Mouse (Mus musculus): ENCODE measurements around the gene Gm10663. TPM values are rescaled to one million over a fixed set of nuclear protein-coding genes. Genes with fewer than 3 reads are reported as not detected.

Gene Gm10663
- polyA plus RNA-seq, 1 experiment: not detected

- no peaks in the 10 kb centered on the region for H3K4me1 ChIP-seq (ENCODE audit: control insufficient read depth, insufficient read depth, low read length)
- no peak for DNase-seq
- no peak overlapping the region for H3K4me3 ChIP-seq (replicated peaks; ENCODE audit: extremely low read depth, low read depth, low read length)
- no peak for TF ChIP-seq CTCF (IDR thresholded peaks at IDR 0.05; ENCODE audit: insufficient read depth, low read length)
- TF ChIP-seq POLR2A (IDR thresholded peaks at IDR 0.05; ENCODE audit: borderline replicate concordance, extremely low read depth, low read depth, low read length): no peak
- 87% methylated on average over 4 of the region's 4 CpGs for WGBS
Observed at GRCm38 (mm10) chr8:65047193-65047592, 27.6 kb upstream of the Gm10663 start.

GRCm38 (mm10) chr8:65047801-65048200, 27.0 kb upstream of the Gm10663 start:
- DNase-seq: no peak
- no peak for TF ChIP-seq POLR2A (IDR thresholded peaks at IDR 0.05; ENCODE audit: borderline replicate concordance, extremely low read depth, low read depth, low read length)
- no peak for TF ChIP-seq CTCF (IDR thresholded peaks at IDR 0.05; ENCODE audit: insufficient read depth, low read length)
- WGBS: 77% methylated on average over 4 of the region's 4 CpGs
- Histone ChIP-seq H3K4me3 (replicated peaks; ENCODE audit: extremely low read depth, low read depth, low read length) (no peak overlapping the region), H3K4me1 (ENCODE audit: control insufficient read depth, insufficient read depth, low read length) (no peaks in the 10 kb centered on the region)

GRCm38 (mm10) chr8:65053554-65053953, 21.3 kb upstream of the Gm10663 start:
- Histone ChIP-seq H3K4me1 (ENCODE audit: control insufficient read depth, insufficient read depth, low read length) (no peaks in the 10 kb centered on the region), H3K4me3 (replicated peaks; ENCODE audit: extremely low read depth, low read depth, low read length) (no peak overlapping the region)
- TF ChIP-seq CTCF (IDR thresholded peaks at IDR 0.05; ENCODE audit: insufficient read depth, low read length) (no peak), POLR2A (IDR thresholded peaks at IDR 0.05; ENCODE audit: borderline replicate concordance, extremely low read depth, low read depth, low read length) (no peak)
- DNase-seq: no peak
- 78% methylated on average over 3 of the region's 3 CpGs for WGBS

DNA sequence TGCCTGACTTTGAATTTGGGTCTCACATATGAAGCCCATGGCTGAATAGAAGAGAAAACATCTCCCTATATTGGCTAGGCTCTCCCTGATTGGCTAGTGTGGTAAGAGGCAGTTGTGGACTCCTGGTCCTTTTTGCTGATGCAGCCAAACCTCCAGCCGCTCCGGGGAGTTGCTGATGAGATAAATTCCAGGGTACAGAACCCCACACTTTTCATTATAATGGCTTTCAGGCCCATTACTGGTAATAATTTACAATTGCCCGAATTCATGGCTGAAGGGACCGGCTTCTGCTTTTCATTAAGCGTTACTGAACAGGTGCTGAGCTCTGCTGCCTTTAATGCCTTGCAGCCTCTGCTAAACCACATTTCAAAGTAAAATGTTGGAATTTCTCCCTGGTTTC, 20.9 kb upstream of the Gm10663 start:
- TF ChIP-seq CTCF (IDR thresholded peaks at IDR 0.05; ENCODE audit: insufficient read depth, low read length): no peak
- Histone ChIP-seq H3K4me1 (ENCODE audit: control insufficient read depth, insufficient read depth, low read length) (no peaks in the 10 kb centered on the region), H3K4me3 (replicated peaks; ENCODE audit: extremely low read depth, low read depth, low read length) (no peak overlapping the region)
- no peak for DNase-seq
- 72% methylated on average over 5 of the region's 5 CpGs for WGBS

DNA sequence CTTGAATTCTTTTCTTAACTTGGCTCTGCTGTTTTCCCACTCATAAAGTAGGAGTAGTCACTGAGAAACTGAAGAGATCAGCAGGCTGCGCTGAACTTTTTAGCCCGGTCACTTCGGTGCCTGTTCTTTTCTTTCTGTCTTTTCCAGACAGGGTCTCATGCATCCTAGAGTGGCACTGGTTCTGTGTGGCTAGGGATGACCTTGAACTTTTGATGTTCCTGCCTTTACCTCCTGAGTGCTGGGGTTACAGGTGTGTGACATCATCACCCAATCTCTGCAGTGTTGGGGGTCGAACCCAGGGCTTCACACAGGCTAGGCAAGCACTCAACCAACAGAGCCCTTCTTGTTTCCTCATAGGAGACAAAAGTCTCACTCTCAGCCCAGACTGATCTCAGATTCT, 18.1 kb upstream of the Gm10663 start:
- TF ChIP-seq POLR2A (IDR thresholded peaks at IDR 0.05; ENCODE audit: borderline replicate concordance, extremely low read depth, low read depth, low read length) (no peak), CTCF (IDR thresholded peaks at IDR 0.05; ENCODE audit: insufficient read depth, low read length) (no peak)
- Histone ChIP-seq H3K4me3 (replicated peaks; ENCODE audit: extremely low read depth, low read depth, low read length) (no peak overlapping the region), H3K4me1 (ENCODE audit: control insufficient read depth, insufficient read depth, low read length) (no peaks in the 10 kb centered on the region)
- 90% methylated on average over 4 of the region's 4 CpGs for WGBS
- no peak for DNase-seq

GRCm38 (mm10) chr8:65062195-65062594, 12.6 kb upstream of the Gm10663 start:
- DNase-seq: no peak
- no peak for TF ChIP-seq CTCF (IDR thresholded peaks at IDR 0.05; ENCODE audit: insufficient read depth, low read length)
- no peak for TF ChIP-seq POLR2A (IDR thresholded peaks at IDR 0.05; ENCODE audit: borderline replicate concordance, extremely low read depth, low read depth, low read length)

GRCm38 (mm10) chr8:65064071-65064470, 10.8 kb upstream of the Gm10663 start:
- H3K4me1 ChIP-seq (ENCODE audit: control insufficient read depth, insufficient read depth, low read length): no peaks in the 10 kb centered on the region
- no peak overlapping the region for H3K4me3 ChIP-seq (replicated peaks; ENCODE audit: extremely low read depth, low read depth, low read length)
- TF ChIP-seq POLR2A (IDR thresholded peaks at IDR 0.05; ENCODE audit: borderline replicate concordance, extremely low read depth, low read depth, low read length) (no peak), CTCF (IDR thresholded peaks at IDR 0.05; ENCODE audit: insufficient read depth, low read length) (no peak)
- DNase-seq: no peak
- 55% methylated on average over 2 of the region's 2 CpGs for WGBS

More at GRCm38 (mm10) chr8:65062195-65062594, 12.6 kb upstream of the Gm10663 start:
- no peaks in the 10 kb centered on the region for H3K4me1 ChIP-seq (ENCODE audit: control insufficient read depth, insufficient read depth, low read length)
- no peak overlapping the region for H3K4me3 ChIP-seq (replicated peaks; ENCODE audit: extremely low read depth, low read depth, low read length)
- WGBS: 82% methylated on average over 4 of the region's 4 CpGs

DNA sequence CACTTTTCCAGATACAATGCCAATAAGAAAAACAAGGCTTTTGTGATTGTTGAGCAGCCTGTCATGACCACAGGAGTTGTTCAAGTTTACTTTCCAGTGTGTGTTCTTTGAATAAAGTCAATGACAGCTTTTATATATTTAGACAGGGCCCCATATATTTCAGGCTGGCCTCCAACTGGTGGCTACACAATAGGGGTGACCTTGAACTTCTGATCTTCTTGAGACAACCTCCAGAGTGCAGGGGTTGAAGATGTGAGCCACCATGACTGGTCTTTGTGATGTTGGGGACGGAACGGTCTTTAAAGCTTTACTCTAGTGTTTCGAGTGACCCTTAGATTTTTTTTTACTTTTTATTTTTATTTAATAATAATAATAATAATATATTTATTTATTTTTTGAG, 9.2 kb upstream of the Gm10663 start:
- DNase-seq: no peak
- WGBS: 93% methylated on average over 3 of the region's 3 CpGs
- TF ChIP-seq CTCF (IDR thresholded peaks at IDR 0.05; ENCODE audit: insufficient read depth, low read length): no peak
- TF ChIP-seq POLR2A (IDR thresholded peaks at IDR 0.05; ENCODE audit: borderline replicate concordance, extremely low read depth, low read depth, low read length): no peak
- Histone ChIP-seq H3K4me1 (ENCODE audit: control insufficient read depth, insufficient read depth, low read length) (no peaks in the 10 kb centered on the region), H3K4me3 (replicated peaks; ENCODE audit: extremely low read depth, low read depth, low read length) (no peak overlapping the region)

- no peak for DNase-seq
- no peak overlapping the region for H3K4me3 ChIP-seq (replicated peaks; ENCODE audit: extremely low read depth, low read depth, low read length)
- H3K4me1 ChIP-seq (ENCODE audit: control insufficient read depth, insufficient read depth, low read length): no peaks in the 10 kb centered on the region
- 93% methylated on average over 4 of the region's 4 CpGs for WGBS
- TF ChIP-seq CTCF (IDR thresholded peaks at IDR 0.05; ENCODE audit: insufficient read depth, low read length) (no peak), POLR2A (IDR thresholded peaks at IDR 0.05; ENCODE audit: borderline replicate concordance, extremely low read depth, low read depth, low read length) (no peak)
Observed at GRCm38 (mm10) chr8:65067031-65067430, 7.8 kb upstream of the Gm10663 start.

DNA sequence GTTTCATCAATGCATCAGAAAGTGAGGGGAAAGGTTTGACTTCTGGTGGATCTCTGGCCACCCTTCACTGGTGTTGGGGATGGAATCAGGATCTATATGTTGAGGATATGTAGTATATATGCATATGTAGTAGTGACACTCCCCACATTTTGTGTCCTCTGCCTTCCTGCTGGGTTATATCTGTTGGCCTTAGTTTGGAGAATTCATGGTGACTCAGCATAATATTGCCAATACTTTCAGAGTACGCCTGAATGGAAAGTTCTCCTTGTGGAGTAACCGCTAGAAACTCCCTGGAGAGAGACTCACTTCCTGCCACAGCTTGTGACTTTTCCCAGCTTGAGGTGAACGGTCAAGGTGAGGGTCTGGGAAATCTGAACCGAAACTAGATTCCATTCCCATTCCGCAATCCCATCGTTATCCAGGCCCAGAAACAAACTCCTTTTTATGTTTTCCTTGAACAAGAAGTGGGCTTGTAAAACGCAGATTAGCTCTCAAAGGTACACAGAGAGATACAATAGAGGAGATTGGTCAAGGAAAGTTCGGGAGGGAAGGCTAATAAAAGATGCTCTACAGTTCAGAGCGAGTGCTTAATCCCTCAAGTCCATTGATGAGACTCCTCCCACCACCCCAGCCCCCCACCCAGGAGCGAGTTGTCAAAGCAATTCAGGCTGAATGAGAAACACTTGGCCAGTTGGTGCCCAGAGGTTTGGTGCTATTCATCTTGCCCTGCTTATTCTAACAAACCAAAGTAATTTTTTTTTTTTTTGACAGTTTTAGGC, 7.0 kb upstream of the Gm10663 start:
- no peaks in the 10 kb centered on the region for H3K4me1 ChIP-seq (ENCODE audit: control insufficient read depth, insufficient read depth, low read length)
- no peak overlapping the region for H3K4me3 ChIP-seq (replicated peaks; ENCODE audit: extremely low read depth, low read depth, low read length)
- 48% methylated on average over 10 of the region's 10 CpGs for WGBS
- DNase-seq: no peak
- TF ChIP-seq CTCF (IDR thresholded peaks at IDR 0.05; ENCODE audit: insufficient read depth, low read length): no peak
- TF ChIP-seq POLR2A (IDR thresholded peaks at IDR 0.05; ENCODE audit: borderline replicate concordance, extremely low read depth, low read depth, low read length): no peak
